Mouse (Mus musculus): ENCODE measurements around the gene Hspd1.

The Hspd1 gene

DNA sequence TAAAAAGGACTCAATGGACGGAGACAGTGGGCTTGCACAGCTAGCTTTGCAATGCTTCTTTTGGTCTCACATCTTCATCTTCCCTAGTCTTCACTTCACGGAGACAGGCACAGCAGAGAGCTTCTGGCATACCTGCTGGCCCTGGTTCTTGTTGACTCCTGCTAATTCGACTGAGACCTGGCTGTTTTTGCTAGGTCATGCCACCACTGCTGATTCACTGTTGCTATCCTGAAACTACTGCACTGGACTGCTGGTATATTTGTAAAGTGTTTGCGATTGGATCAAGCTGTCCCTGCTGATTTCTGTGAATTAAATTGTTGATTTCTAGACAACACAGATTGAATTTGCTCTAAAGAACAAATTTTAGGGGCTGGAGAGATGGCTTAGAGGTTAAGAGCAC is 46.4 kb downstream of the Hspd1 start:
- no peak for DNase-seq (ENCODE audit: low read depth, low spot score)

DNA sequence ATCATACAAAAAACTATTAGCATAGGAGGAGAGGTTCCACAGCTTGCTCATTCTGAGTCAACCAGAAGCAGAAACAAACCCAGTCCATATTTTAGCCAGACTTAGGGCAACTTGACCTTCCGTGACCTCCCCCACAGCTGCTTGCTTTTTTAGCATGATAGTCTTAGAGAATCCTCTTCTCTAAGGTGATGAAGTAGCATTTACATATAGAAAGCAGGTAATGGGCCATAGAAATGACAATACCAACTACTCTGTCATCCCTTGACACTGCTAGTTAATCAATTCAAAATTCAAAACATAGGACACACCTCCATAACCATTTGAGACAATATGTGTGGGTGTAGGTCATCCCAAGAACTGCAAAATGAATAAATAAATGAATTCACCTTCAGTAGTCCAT is 48.1 kb downstream of the Hspd1 start:
- peak; percentile 80 for DNase-seq (ENCODE audit: low read depth, low spot score)

DNA sequence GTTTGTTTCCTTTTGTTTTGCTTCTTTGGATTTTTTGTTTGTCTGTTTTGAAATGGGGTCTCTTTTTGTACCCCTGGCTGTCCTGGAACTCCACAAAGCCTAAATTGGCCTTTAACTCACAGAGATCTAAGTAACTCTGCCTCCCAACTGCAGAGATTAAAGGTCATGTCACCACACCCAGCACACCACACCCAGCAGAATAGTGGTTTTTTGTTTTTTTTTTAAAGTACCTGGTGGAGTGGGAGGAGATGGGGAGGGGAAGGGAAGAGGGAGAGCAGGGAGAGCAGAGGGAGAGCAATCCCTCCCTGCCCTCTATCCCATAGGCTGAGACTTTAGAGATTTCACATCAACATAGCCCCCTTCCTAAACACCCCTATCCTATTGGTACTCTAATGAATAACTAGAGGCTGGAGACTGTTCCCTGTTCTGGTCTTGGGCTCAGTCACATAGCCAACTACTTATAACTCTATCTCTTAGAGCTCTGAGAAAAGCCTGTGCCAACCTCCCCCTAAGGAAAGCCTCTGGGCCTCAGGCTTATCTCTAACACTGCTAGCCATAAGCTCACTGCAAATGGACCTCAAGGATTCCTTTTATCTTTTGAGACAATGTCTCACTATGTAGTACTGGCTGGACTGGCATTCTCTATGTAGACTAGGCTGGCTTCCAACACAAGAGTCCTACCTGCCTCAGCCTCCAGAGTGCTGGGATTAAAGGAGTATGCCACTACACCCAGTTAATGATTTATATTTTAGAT is 56.8 kb downstream of the Hspd1 start:
- peak; percentile 84 for DNase-seq (ENCODE audit: low read depth, low spot score)

DNA sequence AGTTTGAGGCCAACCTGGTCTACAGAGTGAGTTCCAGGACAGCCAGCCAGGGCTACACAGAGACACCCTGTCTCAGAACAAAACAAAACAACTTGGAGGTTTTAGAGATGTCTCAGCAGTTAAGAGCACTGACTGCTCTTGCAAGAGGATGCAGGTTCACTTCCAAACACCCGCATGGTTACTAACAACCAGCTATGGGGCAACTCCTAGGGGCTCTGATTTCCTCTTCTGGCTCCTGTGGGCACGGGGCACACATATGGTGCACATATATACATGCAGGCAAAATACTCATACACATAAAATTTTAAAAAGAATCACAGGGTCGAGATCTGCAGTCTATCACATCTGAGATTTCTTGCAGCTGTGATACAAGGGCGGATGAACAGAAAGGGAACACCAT is 58.6 kb downstream of the Hspd1 start:
- DNase-seq (ENCODE audit: low read depth, low spot score): no peak

DNA sequence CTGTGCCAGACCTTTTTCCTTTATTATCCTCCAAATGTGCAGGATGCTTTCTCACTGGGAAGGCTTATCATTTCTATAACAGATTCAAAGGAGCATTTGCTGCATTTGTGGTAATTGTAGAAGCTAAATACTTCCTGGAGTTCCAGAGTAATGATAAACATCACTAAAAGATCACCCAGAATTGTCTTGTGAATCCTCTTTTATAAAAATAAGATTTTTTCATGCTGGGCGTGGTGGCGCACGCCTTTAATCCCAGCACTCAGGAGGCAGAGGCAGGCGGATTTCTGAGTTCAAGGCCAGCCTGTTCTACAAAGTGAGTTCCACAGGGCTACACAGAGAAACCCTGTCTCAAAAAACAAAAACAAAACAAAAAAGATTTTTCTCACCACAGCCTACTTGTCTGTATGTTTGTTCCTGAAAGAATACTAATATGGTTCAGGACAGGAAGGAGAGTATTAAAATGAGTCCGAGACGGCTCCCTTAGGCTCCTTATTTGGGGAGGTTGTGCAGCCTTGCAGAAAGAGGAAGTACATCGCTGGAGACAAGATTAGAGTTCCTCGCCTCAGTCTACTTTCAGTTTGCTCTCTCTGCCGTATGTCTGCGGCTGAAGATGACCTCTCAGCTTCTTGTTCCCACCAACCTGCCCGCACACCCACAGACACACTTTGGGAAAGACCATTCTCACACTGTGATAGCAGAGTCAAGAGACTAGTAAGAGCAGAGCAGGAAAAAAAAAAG is 59.4 kb downstream of the Hspd1 start:
- DNase-seq (ENCODE audit: low read depth, low spot score): no peak

DNA sequence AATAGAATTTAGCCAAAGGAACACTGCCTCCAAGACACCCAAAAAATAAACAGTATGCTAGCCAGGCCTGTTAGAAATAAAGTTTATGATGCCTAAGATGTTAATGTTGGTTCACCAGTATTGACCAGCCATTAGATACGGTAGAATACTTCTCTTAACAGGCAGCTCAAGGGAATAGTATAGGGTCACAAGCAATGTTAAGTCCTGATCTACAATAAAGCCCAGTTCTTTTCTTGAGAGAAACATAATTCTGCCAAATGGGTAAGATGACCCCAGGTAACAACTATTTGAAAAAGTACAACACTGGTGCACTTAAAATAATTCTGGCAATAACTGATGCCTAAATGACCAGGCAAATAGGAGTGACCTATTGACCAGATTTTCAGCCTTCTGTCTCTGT is 60.1 kb downstream of the Hspd1 start:
- DNase-seq (ENCODE audit: low read depth, low spot score): no peak

Measured in ES-CJ7 (cell line).